17 mouse cellular contexts compared by ENCODE assay signal in genomic region chr16:18870495-18870894, GRCm38 (mm10). TPM values are rescaled to one million over a fixed set of nuclear protein-coding genes. Genes with fewer than 3 reads are reported as not detected.
"Had no signal": no experiment of that assay in that cellular context is flagged by ENCODE, and none has a peak within 500 bp of the region (broad histone marks: within the 10 kb centered on the region; RNA-seq: fewer than 3 reads in every experiment).

No protein-coding gene starts in this region.

RNA-seq across cellular contexts. Expression of gene Gm28539, which starts 34.1 kb away (rescaled TPM):
- polyA plus RNA-seq: gonadal fat pad, adult 2 months; heart, embryonic 10.5 days; heart, embryonic 12.5 days; heart, embryonic 14.5 days; heart, embryonic 16.5 days; hindbrain, embryonic 10.5 days; hindbrain, embryonic 12.5 days; hindbrain, embryonic 14.5 days; hindbrain, embryonic 16.5 days; inflammation-experienced regulatory T-cells, adult 6 months; intestine, embryonic 15.5 days; intestine, postnatal 0 days; kidney, embryonic 14.5 days; kidney, embryonic 16.5 days; limb, embryonic 10.5 days; limb, embryonic 12.5 days; liver, postnatal 0 days had no signal
